Mouse (Mus musculus) stomach, postnatal 0 days (tissue): Measurements from ENCODE around the gene Afap1l2. TPM values are rescaled to one million over a fixed set of nuclear protein-coding genes. Genes with fewer than 3 reads are reported as not detected.

ENCODE experiments used
- ATAC-seq: fragments of 200-750 bp; cut with Nextera tagmentation; 2 replicates; pipeline ENCODE4 v1.8.0; 2017; ENCODE audit not compliant: low FRiP score, low TSS enrichment
- DNase-seq: peaks from one replicate; pipeline ENCODE4 v3.0.0-alpha.2; 2016; ENCODE audit warnings: low spot score
- H3K27ac ChIP-seq: fragments of 300-500 bp; sonication (generic); replicated peaks from 2 replicates; pipeline ENCODE4 v1.5.1; 2014; ENCODE audit warnings: mild to moderate bottlenecking, control low read depth
- H3K27me3 ChIP-seq: fragments of 300-500 bp; sonication (generic); 2 replicates; pipeline ENCODE4 v1.6.1; 2014; ENCODE audit warnings: low read length; ENCODE audit not compliant: control insufficient read depth, insufficient read depth
- H3K36me3 ChIP-seq: fragments of 300-500 bp; sonication (generic); 2 replicates; pipeline ENCODE4 v1.6.1; 2014; ENCODE audit warnings: low read length, mixed read lengths; ENCODE audit not compliant: control insufficient read depth, insufficient read depth
- H3K4me1 ChIP-seq: fragments of 300-500 bp; sonication (generic); replicated peaks from 2 replicates; pipeline ENCODE4 v1.6.1; 2014; ENCODE audit warnings: antibody characterized with exemption; ENCODE audit not compliant: control insufficient read depth, insufficient read depth
- H3K4me2 ChIP-seq: fragments of 300-500 bp; sonication (generic); replicated peaks from 2 replicates; pipeline ENCODE4 v1.6.1; 2014; ENCODE audit warnings: low read depth, mild to moderate bottlenecking, control low read depth, moderate library complexity
- H3K4me3 ChIP-seq: fragments of 300-500 bp; sonication (generic); 2 replicates; pipeline ENCODE4 v1.5.1; 2014; ENCODE audit warnings: low read depth, low read length, control low read depth
- H3K9ac ChIP-seq: fragments of 300-500 bp; sonication (generic); 2 replicates; pipeline ENCODE4 v1.6.1; 2014; ENCODE audit warnings: mild to moderate bottlenecking, low read length, control low read depth, mixed read lengths
- H3K9me3 ChIP-seq: fragments of 300-500 bp; sonication (generic); 2 replicates; pipeline ENCODE4 v1.6.1; 2016; ENCODE audit warnings: low read length; ENCODE audit not compliant: control insufficient read depth
- CTCF ChIP-seq: IDR thresholded peaks from 2 replicates; pipeline ENCODE4 v1.5.1; 2016; ENCODE audit warnings: antibody characterized with exemption, low read depth, mild to moderate bottlenecking, moderate library complexity
- EP300 ChIP-seq: optimal IDR thresholded peaks from 2 replicates; pipeline ENCODE3; 2016; ENCODE audit warnings: antibody characterized with exemption
- WGBS: fragments of 180-500 bp; shearing (Covaris S2); extraction: QIAGEN DNeasy Blood & Tissue Kit; methylation state at CpG from one replicate; pipeline ENCODE4 v1.1.7; 2014; 5-methylcytosine and 5-hydroxymethylcytosine counted together
- polyA plus RNA-seq: library from polyadenylated mRNA; unstranded; fragments of >200 nt; fragmentation: Nextera tagmentation; extraction: Ambion mirVana; gene quantifications from 2 replicates; pipeline ENCODE4 v1.2.1, GENCODE M21; 2015

The Afap1l2 gene
- polyA plus RNA-seq, 1 experiment from 2014 or later, result 9.0 TPM

DNA sequence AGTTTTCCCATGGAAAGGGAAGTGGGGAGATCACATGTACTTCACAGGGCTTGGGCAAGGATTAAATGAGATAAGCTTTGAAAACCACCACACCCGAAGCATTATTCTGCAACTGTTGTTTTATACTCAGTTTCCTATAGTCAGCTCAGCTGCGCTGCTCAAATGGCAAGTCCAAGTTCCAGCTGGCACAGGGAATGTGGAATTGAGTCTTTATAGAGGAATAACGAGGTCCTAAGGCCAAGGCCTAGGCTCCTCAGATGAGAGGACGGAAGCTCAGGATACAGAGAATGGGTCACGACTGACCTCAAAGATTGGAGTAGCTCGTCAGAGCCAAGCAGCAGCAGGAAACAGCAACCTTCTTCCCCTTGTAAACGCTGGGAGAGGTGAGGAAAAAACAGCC is 36.7 kb downstream of the Afap1l2 start:
- WGBS, result 49% methylated on average over 7 of the region's 7 CpGs
- no peak for ATAC-seq
- no peaks in the 10 kb centered on the region for H3K9me3 ChIP-seq

DNA sequence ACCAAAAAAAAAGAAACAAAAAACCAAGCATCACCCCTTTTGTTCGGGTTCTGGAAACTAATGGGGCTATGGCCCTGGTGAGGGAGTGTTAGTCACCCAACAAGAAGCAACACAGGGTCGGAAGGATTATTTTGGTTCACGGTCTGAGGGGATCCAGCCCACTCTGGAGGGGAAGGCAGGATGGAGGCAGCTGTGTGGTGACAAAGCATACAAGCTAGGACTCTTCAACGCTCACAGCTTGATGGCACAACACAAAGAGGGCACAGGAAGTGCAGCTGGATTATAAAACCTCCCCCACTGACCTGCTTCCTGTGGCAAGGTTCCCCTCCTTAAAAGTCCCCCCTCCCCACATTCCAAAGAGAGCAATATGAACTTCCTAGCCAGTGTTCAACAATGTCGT is 44.2 kb downstream of the Afap1l2 start:
- H3K4me1 ChIP-seq, result no peaks in the 10 kb centered on the region; the same call in 1 of the 2 replicates
- no peak overlapping the region for H3K9ac ChIP-seq
- WGBS, result 61% methylated on average over 5 of the region's 5 CpGs
- ATAC-seq, result no peak
- no peak overlapping the region for H3K4me3 ChIP-seq
- H3K36me3 ChIP-seq, result no peaks in the 10 kb centered on the region
- no peaks in the 10 kb centered on the region for H3K9me3 ChIP-seq
- TF ChIP-seq CTCF (no peak), EP300 (no peak)
- H3K27ac ChIP-seq, result no peak overlapping the region
- no peak overlapping the region for H3K4me2 ChIP-seq
- H3K27me3 ChIP-seq, result no peaks in the 10 kb centered on the region
- no peak for DNase-seq

More for the DNA sequence above, 36.7 kb downstream of the Afap1l2 start:
- Histone ChIP-seq H3K9ac (no peak overlapping the region), H3K36me3 (no peaks in the 10 kb centered on the region), H3K4me1 (0 out of 2 replicates have a peak, but pooled peaks cover under 1% of the 10 kb centered on the region), H3K27ac (no peak overlapping the region), H3K27me3 (no peaks in the 10 kb centered on the region), H3K4me2 (no peak overlapping the region), H3K4me3 (no peak overlapping the region)
- DNase-seq, result no peak
- TF ChIP-seq EP300 (no peak), CTCF (no peak)

DNA sequence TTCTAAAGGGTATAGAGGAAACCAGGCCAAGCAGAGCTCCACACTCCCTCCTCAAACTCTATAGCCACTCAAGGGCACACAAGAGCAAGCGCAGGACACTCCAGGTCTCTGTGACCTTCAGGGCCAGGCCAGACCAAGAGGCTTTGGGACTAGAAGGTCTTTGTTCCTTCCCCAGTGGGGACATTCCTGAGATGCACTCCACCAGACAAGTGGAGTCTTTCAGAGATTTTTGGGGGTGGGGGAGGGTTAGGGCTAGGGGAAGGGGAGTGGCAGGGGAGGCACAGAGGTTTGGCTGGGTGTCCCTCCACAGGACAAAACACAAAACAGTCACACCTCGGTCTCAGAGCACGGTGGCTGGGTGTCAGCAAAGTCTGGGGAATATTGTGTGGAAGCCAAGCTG is 48.4 kb downstream of the Afap1l2 start:
- H3K27me3 ChIP-seq, result no peaks in the 10 kb centered on the region
- WGBS, result 69% methylated on average over 3 of the region's 3 CpGs
- peak overlapping the region; percentile 71 for H3K27ac ChIP-seq
- DNase-seq (no peak), ATAC-seq (no peak)
- TF ChIP-seq EP300 (no peak), CTCF (no peak)
- no peaks in the 10 kb centered on the region for H3K36me3 ChIP-seq
- H3K4me3 ChIP-seq, result no peak overlapping the region
- no peak overlapping the region for H3K9ac ChIP-seq
- no peaks in the 10 kb centered on the region for H3K9me3 ChIP-seq
- no peak overlapping the region for H3K4me2 ChIP-seq
- no peaks in the 10 kb centered on the region; the same call in 1 of the 2 replicates for H3K4me1 ChIP-seq

DNA sequence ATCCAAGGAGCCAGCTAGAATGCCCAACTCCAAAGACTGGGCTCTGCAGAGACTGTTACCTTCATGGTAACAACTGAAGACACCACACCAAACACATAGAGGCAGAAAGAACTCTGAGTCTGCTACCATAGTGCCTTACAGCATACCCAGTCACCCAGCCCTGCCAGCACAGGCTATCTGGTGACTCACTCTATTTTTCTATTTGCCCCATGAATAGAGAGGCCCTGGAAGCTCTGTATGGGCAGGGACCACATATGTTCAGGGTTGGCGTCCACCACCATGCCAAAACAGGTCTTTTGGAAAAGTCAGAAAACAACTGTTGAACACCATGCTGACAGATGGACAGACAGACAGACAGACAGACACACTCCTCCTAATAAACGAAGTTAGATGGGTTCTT is 49.0 kb downstream of the Afap1l2 start:
- no peaks in the 10 kb centered on the region for H3K27me3 ChIP-seq
- no peak overlapping the region for H3K9ac ChIP-seq
- no peaks in the 10 kb centered on the region; the same call in 1 of the 2 replicates for H3K4me1 ChIP-seq
- ATAC-seq (peak; percentile 74), DNase-seq (peak; percentile 35)
- no peak for TF ChIP-seq EP300
- no peak for TF ChIP-seq CTCF
- H3K4me2 ChIP-seq, result no peak overlapping the region
- H3K4me3 ChIP-seq, result no peak overlapping the region
- peak overlapping the region; percentile 71 for H3K27ac ChIP-seq
- H3K9me3 ChIP-seq, result no peaks in the 10 kb centered on the region
- 66% methylated on average over 2 of the region's 2 CpGs for WGBS
- no peaks in the 10 kb centered on the region for H3K36me3 ChIP-seq

DNA sequence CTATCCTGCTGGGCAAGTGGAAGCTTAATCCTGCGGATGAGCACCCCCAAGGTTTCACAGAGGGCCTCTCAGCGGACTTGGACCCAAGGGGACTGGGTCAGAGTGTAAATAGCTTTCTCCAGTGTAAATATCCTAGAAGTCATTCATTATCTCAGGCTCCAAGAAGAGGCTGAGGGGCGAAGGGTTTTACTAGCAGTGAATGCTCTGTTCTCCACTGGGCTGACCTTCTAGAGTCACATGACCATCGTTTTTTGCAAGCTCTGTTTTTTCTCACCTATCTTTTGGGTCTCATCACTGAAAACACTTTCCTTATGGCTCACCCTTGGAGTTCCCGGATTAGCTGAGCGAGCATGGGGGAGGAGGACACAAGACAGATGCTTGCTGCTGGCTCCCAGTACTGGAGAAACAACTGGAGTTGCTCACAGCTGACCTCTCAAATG is 49.4 kb downstream of the Afap1l2 start:
- H3K9me3 ChIP-seq, result no peaks in the 10 kb centered on the region
- H3K4me2 ChIP-seq, result no peak overlapping the region
- ATAC-seq, result peak; percentile 65
- H3K9ac ChIP-seq, result no peak overlapping the region
- H3K27ac ChIP-seq, result peak overlapping the region; percentile 71; the same call in 1 of the 2 replicates
- no peak for TF ChIP-seq CTCF
- TF ChIP-seq EP300, result no peak
- 25% methylated on average over 6 of the region's 6 CpGs for WGBS
- H3K36me3 ChIP-seq, result no peaks in the 10 kb centered on the region
- H3K4me1 ChIP-seq, result no peaks in the 10 kb centered on the region; the same call in 1 of the 2 replicates
- H3K4me3 ChIP-seq, result no peak overlapping the region
- DNase-seq, result peak; percentile 32
- H3K27me3 ChIP-seq, result no peaks in the 10 kb centered on the region

DNA sequence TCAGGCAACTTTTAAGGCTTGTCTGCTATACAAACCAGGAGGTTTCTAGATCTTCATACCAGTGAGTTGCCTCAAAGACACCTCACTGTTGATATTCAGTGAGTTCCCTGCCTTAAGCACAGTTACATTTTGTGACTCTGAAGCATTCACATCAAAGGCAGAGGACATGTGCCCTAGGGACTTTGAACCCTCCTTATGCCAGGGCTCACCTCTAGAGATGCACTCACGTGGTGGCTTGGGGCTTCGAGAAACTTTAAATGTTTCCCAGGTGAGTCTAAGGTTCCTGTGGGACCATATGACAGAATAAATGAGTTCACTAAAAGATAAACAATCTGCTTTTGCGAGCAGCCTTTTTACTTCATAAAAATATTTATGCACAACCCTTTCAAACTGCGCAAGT is 50.0 kb downstream of the Afap1l2 start:
- H3K27ac ChIP-seq, result no peak overlapping the region
- TF ChIP-seq EP300 (no peak), CTCF (no peak)
- no peak overlapping the region for H3K9ac ChIP-seq
- H3K4me3 ChIP-seq, result no peak overlapping the region
- no peaks in the 10 kb centered on the region for H3K27me3 ChIP-seq
- no peak for ATAC-seq
- WGBS, result 44% methylated on average over 4 of the region's 4 CpGs
- H3K4me1 ChIP-seq, result no peaks in the 10 kb centered on the region; the same call in 1 of the 2 replicates
- no peak overlapping the region for H3K4me2 ChIP-seq
- DNase-seq, result no peak
- H3K36me3 ChIP-seq, result no peaks in the 10 kb centered on the region
- H3K9me3 ChIP-seq, result no peaks in the 10 kb centered on the region
